Mouse (Mus musculus) embryonic facial prominence, embryonic 11.5 days (tissue): ENCODE measurements around the gene Upb1. TPM values are rescaled to one million over a fixed set of nuclear protein-coding genes. Genes with fewer than 3 reads are reported as not detected.
"Not testable (repeated sequence)": the region's sequence is repeated elsewhere in the genome, so short reads cannot be mapped to it uniquely, and the experiment has no call there.

ENCODE experiments used
- ATAC-seq: fragments of 200-750 bp; cut with Nextera tagmentation; replicated peaks from 2 replicates; pipeline ENCODE4 v1.8.0; 2017; ENCODE audit warnings: low read depth; ENCODE audit not compliant: insufficient number of reproducible peaks, low FRiP score, low TSS enrichment
- DNase-seq: peaks from one replicate; pipeline ENCODE4 v3.0.0-alpha.2; 2015; ENCODE audit warnings: low spot score
- H3K27ac ChIP-seq: fragments of 300-500 bp; sonication (generic); replicated peaks from 2 replicates; pipeline ENCODE4 v1.5.1; 2014; ENCODE audit warnings: mild to moderate bottlenecking, low read depth, low read length, control low read depth
- H3K27me3 ChIP-seq: fragments of 300-500 bp; sonication (generic); 2 replicates; pipeline ENCODE4 v1.6.1; 2014; ENCODE audit warnings: mild to moderate bottlenecking, low read length, moderate library complexity, mixed read lengths; ENCODE audit not compliant: control insufficient read depth, insufficient read depth
- H3K36me3 ChIP-seq: fragments of 300-500 bp; sonication (generic); replicated peaks from 2 replicates; pipeline ENCODE4 v1.6.1; 2014; ENCODE audit warnings: low read depth, mild to moderate bottlenecking, low read length, moderate library complexity, mixed read lengths; ENCODE audit not compliant: control insufficient read depth, insufficient read depth
- H3K4me1 ChIP-seq: fragments of 300-500 bp; sonication (generic); 2 replicates; pipeline ENCODE4 v1.6.1; 2014; ENCODE audit warnings: low read length, mixed read lengths; ENCODE audit not compliant: control insufficient read depth, insufficient read depth
- H3K4me2 ChIP-seq: fragments of 300-500 bp; sonication (generic); 2 replicates; pipeline ENCODE4 v1.6.1; 2014; ENCODE audit warnings: low read depth, mild to moderate bottlenecking, control low read depth, low read length, moderate library complexity
- H3K4me3 ChIP-seq: fragments of 300-500 bp; sonication (generic); 2 replicates; pipeline ENCODE4 v1.5.1; 2014; ENCODE audit warnings: low read depth, low read length, control low read depth
- H3K9ac ChIP-seq: fragments of 300-500 bp; sonication (generic); replicated peaks from 2 replicates; pipeline ENCODE4 v1.6.1; 2014; ENCODE audit warnings: mild to moderate bottlenecking, control low read depth, low read length
- H3K9me3 ChIP-seq: fragments of 300-500 bp; sonication (generic); replicated peaks from 2 replicates; pipeline ENCODE4 v1.6.1; 2016; ENCODE audit warnings: mild to moderate bottlenecking, low read length, inconsistent platforms, mixed read lengths; ENCODE audit not compliant: control insufficient read depth
- WGBS: fragments of 180-500 bp; shearing (Covaris S2); extraction: QIAGEN DNeasy Blood & Tissue Kit; methylation state at CpG from one replicate; pipeline ENCODE4 v1.1.7; 2014; 5-methylcytosine and 5-hydroxymethylcytosine counted together
- polyA plus RNA-seq: library from polyadenylated mRNA; unstranded; fragments of >200 nt; fragmentation: Nextera tagmentation; extraction: Ambion mirVana; gene quantifications from 2 replicates; pipeline ENCODE4 v1.2.1, GENCODE M21; 2014

Gene Upb1
- 0.07 and 0.25 TPM in 2 replicates for polyA plus RNA-seq

- no peak for DNase-seq
- no peak for ATAC-seq
- H3K4me2 ChIP-seq: no peak within 1 kb of the TSS
- H3K9ac ChIP-seq: no peak within 1 kb of the TSS
- no peaks in the 10 kb centered on the region for H3K4me1 ChIP-seq
- H3K27ac ChIP-seq: no peak within 1 kb of the TSS
- H3K4me3 ChIP-seq: no peak within 1 kb of the TSS
- H3K27me3 ChIP-seq: no peaks in the 10 kb centered on the region
- 81% methylated on average over 4 of the region's 4 CpGs for WGBS
- no peaks in the 10 kb centered on the region for H3K36me3 ChIP-seq
- H3K9me3 ChIP-seq: no peaks in the 10 kb centered on the region
These were observed at the start of gene Upb1 for GRCm38 (mm10) chr10:75400958-75401357. Gene Upb1, plus strand, starts transcription at chr10:75401115.

GRCm38 (mm10) chr10:75352541-75352940 is 48.4 kb upstream of the Upb1 start:
- Histone ChIP-seq H3K4me1 (no peaks in the 10 kb centered on the region), H3K27ac (no peak overlapping the region), H3K9me3 (no peaks in the 10 kb centered on the region), H3K36me3 (no peaks in the 10 kb centered on the region), H3K9ac (no peak overlapping the region), H3K27me3 (no peaks in the 10 kb centered on the region), H3K4me2 (no peak overlapping the region), H3K4me3 (no peak overlapping the region)
- no peak for DNase-seq
- no peak for ATAC-seq
- 96% methylated on average over 12 of the region's 12 CpGs for WGBS

GRCm38 (mm10) chr10:75353838-75354241 is 47.1 kb upstream of the Upb1 start:
- not testable (repeated sequence) for H3K27me3 ChIP-seq, H3K27ac ChIP-seq, H3K4me1 ChIP-seq, H3K36me3 ChIP-seq, H3K4me3 ChIP-seq, DNase-seq, H3K9ac ChIP-seq, H3K9me3 ChIP-seq, ATAC-seq, H3K4me2 ChIP-seq
- 70% methylated on average over 8 of the region's 9 CpGs for WGBS

GRCm38 (mm10) chr10:75355341-75355740 is 45.6 kb upstream of the Upb1 start:
- 69% methylated on average over 4 of the region's 4 CpGs for WGBS

GRCm38 (mm10) chr10:75364214-75364690 is 36.7 kb upstream of the Upb1 start:
- ATAC-seq (peak; percentile 52; the same call in 1 of the 2 replicates), DNase-seq (peak; percentile 21)
- not testable (repeated sequence) for H3K9me3 ChIP-seq, H3K27ac ChIP-seq, H3K36me3 ChIP-seq, H3K4me3 ChIP-seq, H3K4me1 ChIP-seq, H3K9ac ChIP-seq, H3K27me3 ChIP-seq, H3K4me2 ChIP-seq
- WGBS: 31% methylated on average over 1 of the region's 1 CpGs

More at GRCm38 (mm10) chr10:75355341-75355740, 45.6 kb upstream of the Upb1 start:
- Histone ChIP-seq H3K4me1 (no peaks in the 10 kb centered on the region), H3K27me3 (no peaks in the 10 kb centered on the region), H3K9ac (no peak overlapping the region), H3K36me3 (no peaks in the 10 kb centered on the region), H3K27ac (no peak overlapping the region), H3K9me3 (no peaks in the 10 kb centered on the region), H3K4me3 (no peak overlapping the region), H3K4me2 (no peak overlapping the region)
- DNase-seq (no peak), ATAC-seq (no peak)

- Histone ChIP-seq H3K4me1 (no peaks in the 10 kb centered on the region), H3K4me2 (no peak overlapping the region), H3K9ac (no peak overlapping the region), H3K4me3 (no peak overlapping the region), H3K27ac (no peak overlapping the region), H3K27me3 (no peaks in the 10 kb centered on the region), H3K36me3 (no peaks in the 10 kb centered on the region), H3K9me3 (no peaks in the 10 kb centered on the region)
- WGBS: 87% methylated on average over 9 of the region's 9 CpGs
- ATAC-seq: no peak
- no peak for DNase-seq
These were observed 36.1 kb upstream of the Upb1 start for GRCm38 (mm10) chr10:75364796-75365195.

GRCm38 (mm10) chr10:75365231-75365633 is 35.7 kb upstream of the Upb1 start:
- no peak overlapping the region for H3K4me2 ChIP-seq
- no peaks in the 10 kb centered on the region for H3K9me3 ChIP-seq
- H3K27ac ChIP-seq: no peak overlapping the region
- 58% methylated on average over 6 of the region's 6 CpGs for WGBS
- no peak for ATAC-seq
- H3K4me3 ChIP-seq: peak overlapping the region; percentile 9; the same call in 1 of the 2 replicates
- H3K4me1 ChIP-seq: no peaks in the 10 kb centered on the region
- no peak for DNase-seq
- H3K9ac ChIP-seq: no peak overlapping the region
- H3K36me3 ChIP-seq: no peaks in the 10 kb centered on the region
- H3K27me3 ChIP-seq: no peaks in the 10 kb centered on the region

- not testable (repeated sequence) for H3K4me3 ChIP-seq, H3K27ac ChIP-seq, H3K4me1 ChIP-seq, H3K36me3 ChIP-seq, H3K27me3 ChIP-seq, DNase-seq, ATAC-seq, H3K9me3 ChIP-seq, H3K4me2 ChIP-seq, H3K9ac ChIP-seq
- WGBS: 86% methylated on average over 11 of the region's 19 CpGs
These were observed 27.1 kb upstream of the Upb1 start for GRCm38 (mm10) chr10:75373655-75374351.
